Mouse (Mus musculus) bone marrow macrophage, adult 2 months (primary cell): ENCODE data around the gene Ccdc24. TPM values are rescaled to one million over a fixed set of nuclear protein-coding genes. Genes with fewer than 3 reads are reported as not detected.

Experiments
- H3K27ac ChIP-seq: 2 replicates; pipeline ENCODE4 v1.5.1; 2012; ENCODE audit warnings: low read depth, low read length; ENCODE audit not compliant: insufficient read depth
- H3K4me1 ChIP-seq: 2 replicates; pipeline ENCODE4 v1.6.1; 2012; ENCODE audit warnings: low read length; ENCODE audit not compliant: control insufficient read depth, insufficient read depth
- H3K4me3 ChIP-seq: 2 replicates; pipeline ENCODE4 v1.5.1; 2012; ENCODE audit warnings: mild to moderate bottlenecking, low read length, moderate library complexity; ENCODE audit not compliant: insufficient read depth
- CTCF ChIP-seq: IDR thresholded peaks from 2 replicates; pipeline ENCODE4 v1.5.1; 2012; ENCODE audit warnings: low read depth, mild to moderate bottlenecking, low read length, moderate library complexity
- POLR2A ChIP-seq: IDR thresholded peaks from 2 replicates; pipeline ENCODE4 v1.6.1; 2012; ENCODE audit warnings: mild to moderate bottlenecking, low read depth, low read length, borderline replicate concordance
- polyA plus RNA-seq: library from polyadenylated mRNA; stranded (reverse); fragments of >200 nt; gene quantifications from 2 replicates; pipeline ENCODE4 v1.2.4, GENCODE M21; 2012; ENCODE audit not compliant: missing spikeins, insufficient read depth, insufficient read length

Gene Ccdc24
- polyA plus RNA-seq, 1 experiment: not detected

DNA sequence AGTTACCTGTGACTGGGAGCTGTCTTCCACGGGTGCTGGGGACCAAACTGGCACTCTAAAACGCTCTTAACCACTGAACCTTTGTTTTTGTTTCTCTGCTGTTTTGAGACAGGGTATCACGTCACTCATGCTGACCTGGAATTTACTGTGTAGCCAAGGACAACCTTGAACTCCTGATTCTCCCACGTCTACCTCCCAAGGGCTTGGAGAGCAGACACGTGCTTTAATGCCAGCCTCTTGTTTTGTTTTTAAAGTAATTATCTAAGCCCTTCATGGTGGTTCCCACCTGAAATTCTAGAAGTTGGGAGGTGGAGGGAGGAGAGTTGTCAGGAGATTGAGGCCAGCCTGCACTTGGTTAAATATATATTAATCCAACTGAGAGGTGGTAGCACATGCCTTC is 55.6 kb downstream of the Ccdc24 start:
- Histone ChIP-seq H3K4me1 (no peaks in the 10 kb centered on the region), H3K4me3 (no peak overlapping the region), H3K27ac (no peak overlapping the region)
- TF ChIP-seq CTCF: no peak
- TF ChIP-seq POLR2A: no peak

Other genes starting within 250 kb of the Ccdc24 start
- 17.9 and 21.7 TPM in 2 replicates for gene Dmap1, start 190.3 kb downstream of the Ccdc24 start, polyA plus RNA-seq
- not detected in 2 replicates for gene Gm12845, start 148.1 kb downstream of the Ccdc24 start, polyA plus RNA-seq
- gene Klf17, start 106.9 kb downstream of the Ccdc24 start, polyA plus RNA-seq: not detected in 2 replicates
- 0.33 and 2.2 TPM in 2 replicates for gene Slc6a9, start 38.1 kb downstream of the Ccdc24 start, polyA plus RNA-seq
- 0.32 TPM in 1 of 2 replicates, not detected in the other for gene B4galt2, start 10.9 kb upstream of the Ccdc24 start, polyA plus RNA-seq
- 712 and 757 TPM in 2 replicates for gene Atp6v0b, start 14.8 kb upstream of the Ccdc24 start, polyA plus RNA-seq
- gene Dph2, start 19.5 kb upstream of the Ccdc24 start, polyA plus RNA-seq: 4.0 and 5.1 TPM in 2 replicates
- gene Ipo13, start 42.4 kb upstream of the Ccdc24 start, polyA plus RNA-seq: 77.8 and 95.3 TPM in 2 replicates
- gene Artn, start 57.2 kb upstream of the Ccdc24 start, polyA plus RNA-seq: not detected in 2 replicates